Mouse (Mus musculus) C2C12 (cell line): ENCODE results near the gene Borcs5.

ENCODE experiments used
- CTCF ChIP-seq: IDR thresholded peaks from one replicate; pipeline ENCODE4 v1.5.1; 2011; ENCODE audit not compliant: control insufficient read depth, insufficient read depth, insufficient read length
- USF1 ChIP-seq: IDR thresholded peaks from one replicate; pipeline ENCODE4 v1.6.1; 2011; ENCODE audit warnings: low read depth, mild to moderate bottlenecking, control low read depth, moderate library complexity

- TF ChIP-seq CTCF (no peak), USF1 (no peak)
Measured at GRCm38 (mm10) chr6:134630447-134630846, 8.9 kb upstream of the Borcs5 start.
